Comparison of ENCODE assay signal across 11 mouse cellular contexts in the genomic region with DNA sequence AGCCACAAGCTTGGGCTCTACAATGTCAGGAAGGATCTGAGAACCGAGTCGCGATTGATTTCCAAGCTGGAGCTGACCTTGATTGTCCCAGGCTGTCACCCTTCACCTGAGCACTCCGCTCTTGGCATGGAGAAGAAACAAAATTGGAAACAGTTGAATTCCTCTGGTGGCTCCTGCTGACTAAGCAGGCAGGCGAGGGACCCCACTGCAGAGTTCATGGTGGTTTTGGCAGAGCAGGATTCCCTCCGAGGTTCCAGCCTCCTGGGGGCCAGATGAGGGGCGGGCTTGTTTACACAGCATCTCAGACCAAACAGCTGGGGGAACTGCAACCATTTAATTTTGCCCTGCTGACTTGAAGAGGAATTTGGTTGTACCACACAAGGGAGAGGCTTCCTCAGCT.
DNase-seq lines count a peak whose midpoint lies in the region; ATAC-seq and TF ChIP-seq lines count a peak whose summit lies in the region.
"Had no signal": no experiment of that assay in that cellular context is flagged by ENCODE, and none has a peak within 500 bp of the region (broad histone marks: within the 10 kb centered on the region; RNA-seq: fewer than 3 reads in every experiment).

No protein-coding gene starts in this region.

- H3K36me3 ChIP-seq in heart, adult 2 months (ENCODE audit: control insufficient read depth, insufficient read depth, low read length): peaks cover 9% of the 10 kb centered on the region
- H3K36me3 ChIP-seq in stomach, embryonic 16.5 days (ENCODE audit: control insufficient read depth, insufficient read depth, low read length): no peaks in the 10 kb centered on the region
- H3K36me3 ChIP-seq in midbrain, embryonic 14.5 days (ENCODE audit: control insufficient read depth, insufficient read depth, low read length): no peaks in the 10 kb centered on the region
- H3K36me3 ChIP-seq: liver, embryonic 13.5 days had no signal

- H3K79me2 ChIP-seq in heart, adult 2 months (replicated peaks; ENCODE audit: control insufficient read depth, insufficient read depth, low read length): no peaks in the 10 kb centered on the region

- no peak for ATAC-seq in stomach, embryonic 16.5 days (ENCODE audit: insufficient read depth, low FRiP score)
- ATAC-seq in midbrain, embryonic 14.5 days (ENCODE audit: low FRiP score, low TSS enrichment): no peak
- ATAC-seq: forebrain, postnatal 0 days had no signal

- H3K9me3 ChIP-seq in stomach, embryonic 16.5 days (replicated peaks; ENCODE audit: control insufficient read depth, low read length): no peaks in the 10 kb centered on the region
- no peaks in the 10 kb centered on the region for H3K9me3 ChIP-seq in midbrain, embryonic 14.5 days (ENCODE audit: control insufficient read depth, low read length)
- H3K9me3 ChIP-seq: liver, embryonic 13.5 days had no signal

- TF ChIP-seq POLR2A in heart, adult 2 months (IDR thresholded peaks at IDR 0.05; ENCODE audit: insufficient read depth, low read depth, low read length): no peak

- peak overlapping the region; percentile 40 for H3K27ac ChIP-seq in heart, adult 2 months
- H3K27ac ChIP-seq in stomach, embryonic 16.5 days (ENCODE audit: low read length): peak overlapping the region; percentile 36
- H3K27ac ChIP-seq in midbrain, embryonic 14.5 days (replicated peaks; ENCODE audit: low read depth, low read length): no peak overlapping the region
- H3K27ac ChIP-seq: liver, embryonic 13.5 days had no signal

- no peak for TF ChIP-seq CTCF in heart, adult 2 months (IDR thresholded peaks at IDR 0.05)

- H3K9ac ChIP-seq in heart, adult 2 months (ENCODE audit: low read depth, low read length): no peak overlapping the region
- no peak overlapping the region; the same call in 1 of the 2 replicates for H3K9ac ChIP-seq in stomach, embryonic 16.5 days (ENCODE audit: low read length)
- no peak overlapping the region for H3K9ac ChIP-seq in midbrain, embryonic 14.5 days (replicated peaks; ENCODE audit: low read length)
- H3K9ac ChIP-seq: forebrain, postnatal 0 days; liver, embryonic 13.5 days had no signal

- no peak overlapping the region for H3K4me2 ChIP-seq in stomach, embryonic 16.5 days (ENCODE audit: low read depth, low read length)
- H3K4me2 ChIP-seq in midbrain, embryonic 14.5 days (ENCODE audit: low read length): no peak overlapping the region
- H3K4me2 ChIP-seq: liver, embryonic 13.5 days had no signal

- no peaks in the 10 kb centered on the region for H3K27me3 ChIP-seq in heart, adult 2 months (ENCODE audit: control insufficient read depth, insufficient read depth, low read length)
- H3K27me3 ChIP-seq in stomach, embryonic 16.5 days (ENCODE audit: control insufficient read depth, insufficient read depth, low read length): no peaks in the 10 kb centered on the region
- H3K27me3 ChIP-seq in midbrain, embryonic 14.5 days (ENCODE audit: control insufficient read depth, insufficient read depth, low read length): no peaks in the 10 kb centered on the region
- H3K27me3 ChIP-seq: liver, embryonic 13.5 days had no signal

- H3K4me1 ChIP-seq in heart, adult 2 months (ENCODE audit: control insufficient read depth, insufficient read depth, low read length): peaks cover 14% of the 10 kb centered on the region
- peaks cover 17% of the 10 kb centered on the region for H3K4me1 ChIP-seq in stomach, embryonic 16.5 days (ENCODE audit: control insufficient read depth, insufficient read depth, low read length)
- no peaks in the 10 kb centered on the region; the same call in 1 of the 2 replicates for H3K4me1 ChIP-seq in midbrain, embryonic 14.5 days (ENCODE audit: control insufficient read depth, insufficient read depth, low read length)
- H3K4me1 ChIP-seq: liver, embryonic 13.5 days had no signal

- intact Hi-C loops in heart, adult 2 months (cut with DNase I): loop anchor here (5.0 kb wide), 1 partner anchor 225 kb away; a partner anchor contains a TSS
- intact Hi-C loops in heart, postnatal 25 days (cut with DNase I): loop anchor here (2.0 kb wide), 1 partner anchor 278 kb away; no protein-coding TSS in a partner anchor
- intact Hi-C loops in heart, postnatal 10 days (cut with DNase I): no loop called here

- DNase-seq in heart, adult 2 months: peak; percentile 40 to 50
- no peak for DNase-seq in heart, postnatal 25 days (ENCODE audit: low spot score)
- DNase-seq in right cerebral cortex, adult 18-20 months: peak; percentile 3
- no peak for DNase-seq in right cerebral cortex, postnatal 14 days
- peak; percentile 28 to 32 for DNase-seq in heart, postnatal 10 days
- no peak for DNase-seq in midbrain, embryonic 14.5 days
- DNase-seq in adrenal gland, adult 18-20 months (ENCODE audit: low spot score in 2 of 2): no peak
- DNase-seq: cerebellum, adult 11 months; forebrain, postnatal 0 days; liver, embryonic 13.5 days had no signal

- WGBS in heart, adult 2 months: 22% methylated on average over 7 of the region's 7 CpGs
- 32% methylated on average over 7 of the region's 7 CpGs for WGBS in stomach, embryonic 16.5 days
- 39% methylated on average over 7 of the region's 7 CpGs for WGBS in midbrain, embryonic 14.5 days

- no peak overlapping the region for H3K4me3 ChIP-seq in heart, adult 2 months
- no peak overlapping the region for H3K4me3 ChIP-seq in stomach, embryonic 16.5 days (replicated peaks; ENCODE audit: low read length)
- no peak overlapping the region for H3K4me3 ChIP-seq in midbrain, embryonic 14.5 days (replicated peaks; ENCODE audit: low read depth, low read length)
- H3K4me3 ChIP-seq: liver, embryonic 13.5 days had no signal

- TF ChIP-seq EP300 in heart, adult 2 months (IDR thresholded peaks at IDR 0.05; ENCODE audit: insufficient read depth, low read depth, low read length): peak; percentile 91

Comparison
In these comparisons a context has a peak if more than half of its experiments do, and no peak if none do; other contexts are left out.
1. DNase-seq: peak in heart, adult 2 months (2 of 2), right cerebral cortex, adult 18-20 months (single experiment) and heart, postnatal 10 days (2 of 2); none in heart, postnatal 25 days (single experiment), right cerebral cortex, postnatal 14 days (single experiment), midbrain, embryonic 14.5 days (single experiment) and adrenal gland, adult 18-20 months (0 of 2).